Mouse (Mus musculus) forebrain, embryonic 13.5 days (tissue): ENCODE measurements around the gene Col2a1. TPM values are rescaled to one million over a fixed set of nuclear protein-coding genes. Genes with fewer than 3 reads are reported as not detected.

Experiments
- ATAC-seq: fragments of 200-750 bp; cut with Nextera tagmentation; 2 replicates; pipeline ENCODE4 v1.8.0; 2017
- H3K27ac ChIP-seq: fragments of 300-500 bp; sonication (generic); 2 replicates; pipeline ENCODE4 v1.5.1; 2015; ENCODE audit warnings: inconsistent platforms, mild to moderate bottlenecking, moderate library complexity
- H3K27me3 ChIP-seq: fragments of 300-500 bp; sonication (generic); 2 replicates; pipeline ENCODE4 v1.6.1; 2015; ENCODE audit warnings: mild to moderate bottlenecking, inconsistent platforms
- H3K36me3 ChIP-seq: fragments of 300-500 bp; sonication (generic); 2 replicates; pipeline ENCODE4 v1.6.1; 2015; ENCODE audit warnings: mild to moderate bottlenecking, inconsistent platforms; ENCODE audit not compliant: poor library complexity, severe bottlenecking
- H3K4me1 ChIP-seq: fragments of 300-500 bp; sonication (generic); 2 replicates; pipeline ENCODE4 v1.6.1; 2015; ENCODE audit warnings: inconsistent platforms
- H3K4me2 ChIP-seq: fragments of 300-500 bp; sonication (generic); 2 replicates; pipeline ENCODE4 v1.6.1; 2015; ENCODE audit warnings: inconsistent platforms, mild to moderate bottlenecking, moderate library complexity
- H3K4me3 ChIP-seq: fragments of 300-500 bp; sonication (generic); 2 replicates; pipeline ENCODE4 v1.5.1; 2015; ENCODE audit warnings: mild to moderate bottlenecking, inconsistent platforms
- H3K9ac ChIP-seq: fragments of 300-500 bp; sonication (generic); 2 replicates; pipeline ENCODE4 v1.6.1; 2015; ENCODE audit warnings: mild to moderate bottlenecking, inconsistent platforms
- H3K9me3 ChIP-seq: fragments of 300-500 bp; sonication (generic); replicated peaks from 2 replicates; pipeline ENCODE4 v1.6.1; 2016; ENCODE audit warnings: inconsistent platforms
- WGBS: fragments of 180-500 bp; shearing (Covaris S2); methylation state at CpG from one replicate; pipeline ENCODE4 v1.1.7; 2015; 5-methylcytosine and 5-hydroxymethylcytosine counted together
- polyA plus RNA-seq: library from polyadenylated mRNA; unstranded; fragments of >200 nt; fragmentation: Nextera tagmentation; extraction: Ambion mirVana; gene quantifications from 2 replicates; pipeline ENCODE4 v1.2.1, GENCODE M21; 2015

Gene Col2a1
- polyA plus RNA-seq, 1 experiment from 2014 or later, result 31.8 TPM

GRCm38 (mm10) chr15:97952889-97953189, 51.7 kb downstream of the Col2a1 start:
- ATAC-seq, result 0 out of 2 replicates have a peak, but pooled peaks have one; percentile 38
- peaks cover 7% of the 10 kb centered on the region; the same call in 1 of the 2 replicates for H3K27me3 ChIP-seq
- WGBS, result 59% methylated on average over 4 of the region's 4 CpGs

GRCm38 (mm10) chr15:97952137-97952888, 52.2 kb downstream of the Col2a1 start:
- peak; percentile 77 for ATAC-seq
- Histone ChIP-seq H3K27ac (no peak overlapping the region), H3K4me3 (no peak overlapping the region), H3K36me3 (no peaks in the 10 kb centered on the region), H3K4me1 (peaks cover 11% of the 10 kb centered on the region; the same call in 1 of the 2 replicates), H3K9me3 (no peaks in the 10 kb centered on the region), H3K27me3 (peaks cover 7% of the 10 kb centered on the region; the same call in 1 of the 2 replicates), H3K4me2 (0 out of 2 replicates have a peak overlapping the region, but pooled peaks have one; percentile 24), H3K9ac (peak overlapping the region; percentile 26; the same call in 1 of the 2 replicates)
- 16% methylated on average over 16 of the region's 16 CpGs for WGBS

More at GRCm38 (mm10) chr15:97952889-97953189, 51.7 kb downstream of the Col2a1 start:
- Histone ChIP-seq H3K27ac (no peak overlapping the region), H3K9ac (peak overlapping the region; percentile 26; the same call in 1 of the 2 replicates), H3K4me3 (no peak overlapping the region), H3K36me3 (no peaks in the 10 kb centered on the region), H3K9me3 (no peaks in the 10 kb centered on the region), H3K4me2 (no peak overlapping the region), H3K4me1 (peaks cover 11% of the 10 kb centered on the region; the same call in 1 of the 2 replicates)

- 80% methylated on average over 7 of the region's 7 CpGs for WGBS
- H3K27ac ChIP-seq, result no peak overlapping the region
- H3K4me2 ChIP-seq, result no peak overlapping the region
- peaks cover 5% of the 10 kb centered on the region; the same call in 1 of the 2 replicates for H3K4me1 ChIP-seq
- H3K36me3 ChIP-seq, result no peaks in the 10 kb centered on the region
- no peak overlapping the region for H3K4me3 ChIP-seq
- peaks cover 7% of the 10 kb centered on the region; the same call in 1 of the 2 replicates for H3K27me3 ChIP-seq
- H3K9ac ChIP-seq, result no peak overlapping the region
- ATAC-seq, result no peak
- no peaks in the 10 kb centered on the region for H3K9me3 ChIP-seq
These were observed 54.3 kb downstream of the Col2a1 start for GRCm38 (mm10) chr15:97950240-97950639.

- no peaks in the 10 kb centered on the region for H3K9me3 ChIP-seq
- no peak overlapping the region for H3K4me3 ChIP-seq
- H3K36me3 ChIP-seq, result no peaks in the 10 kb centered on the region
- WGBS, result 72% methylated on average over 3 of the region's 3 CpGs
- no peak for ATAC-seq
- H3K4me2 ChIP-seq, result no peak overlapping the region
- peaks cover 5% of the 10 kb centered on the region; the same call in 1 of the 2 replicates for H3K4me1 ChIP-seq
- no peak overlapping the region for H3K9ac ChIP-seq
- no peak overlapping the region for H3K27ac ChIP-seq
- peaks cover 7% of the 10 kb centered on the region; the same call in 1 of the 2 replicates for H3K27me3 ChIP-seq
These were observed 54.8 kb downstream of the Col2a1 start for GRCm38 (mm10) chr15:97949706-97950105.

DNA sequence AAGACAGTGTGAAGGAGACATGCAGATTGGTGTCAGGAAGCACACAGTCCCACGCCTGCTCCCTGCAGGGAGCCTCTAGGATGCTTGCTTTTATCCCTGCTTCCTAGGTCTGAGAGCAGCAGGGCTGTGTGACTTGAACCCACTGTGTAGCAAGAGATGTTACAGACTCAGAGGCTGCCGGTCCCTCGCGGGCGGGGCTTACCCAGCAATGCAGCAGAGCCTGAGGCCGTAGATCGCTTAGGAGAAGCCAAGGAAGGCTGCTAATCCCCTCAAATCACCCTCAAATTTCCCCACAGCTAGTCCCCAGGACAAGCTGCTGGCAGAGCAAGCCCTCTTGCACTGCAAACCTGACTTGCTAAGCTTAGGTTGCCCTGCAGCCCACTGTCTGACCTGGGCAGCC, 55.8 kb downstream of the Col2a1 start:
- WGBS, result 30% methylated on average over 7 of the region's 7 CpGs

DNA sequence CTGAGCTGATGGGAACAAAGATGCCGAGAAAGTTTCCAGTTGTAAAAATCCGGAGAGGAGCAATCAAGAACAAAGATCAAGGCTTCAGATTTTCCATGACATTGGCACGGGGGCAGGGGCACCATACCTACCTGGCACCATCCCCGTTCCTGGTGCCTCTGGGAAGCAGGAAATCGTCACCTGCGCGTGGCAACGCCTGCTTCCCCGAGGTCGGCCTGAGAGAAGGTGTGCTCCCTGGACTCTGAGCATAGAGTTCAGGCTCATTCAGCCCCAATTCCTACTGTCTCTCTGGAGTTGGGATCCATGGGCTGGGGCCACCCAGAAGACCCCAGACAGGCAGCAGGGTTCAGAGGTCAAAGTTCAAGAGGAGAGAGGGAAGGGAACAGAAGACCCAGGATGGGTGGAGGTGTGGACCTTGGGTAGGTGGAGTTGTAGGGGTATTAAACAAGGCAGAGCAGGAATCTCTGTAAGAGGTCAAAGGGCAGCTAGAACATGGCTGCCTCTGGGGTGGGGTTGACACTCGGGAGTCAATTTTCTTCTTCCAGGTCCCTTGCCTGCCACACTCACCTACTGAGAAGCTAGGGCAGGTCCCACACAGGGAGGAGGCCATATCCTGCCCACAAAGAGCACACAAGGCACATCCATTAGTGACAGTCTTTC, 58.7 kb downstream of the Col2a1 start:
- Histone ChIP-seq H3K27me3 (no peaks in the 10 kb centered on the region), H3K4me3 (no peak overlapping the region), H3K4me2 (no peak overlapping the region), H3K4me1 (no peaks in the 10 kb centered on the region), H3K9ac (no peak overlapping the region), H3K9me3 (no peaks in the 10 kb centered on the region), H3K27ac (no peak overlapping the region), H3K36me3 (no peaks in the 10 kb centered on the region)
- ATAC-seq, result no peak
- WGBS, result 84% methylated on average over 11 of the region's 11 CpGs

More for the DNA sequence above, 55.8 kb downstream of the Col2a1 start:
- no peak for ATAC-seq
- Histone ChIP-seq H3K27me3 (peaks cover 7% of the 10 kb centered on the region; the same call in 1 of the 2 replicates), H3K4me1 (peaks cover 5% of the 10 kb centered on the region; the same call in 1 of the 2 replicates), H3K27ac (no peak overlapping the region), H3K4me2 (no peak overlapping the region), H3K9ac (no peak overlapping the region), H3K9me3 (no peaks in the 10 kb centered on the region), H3K4me3 (no peak overlapping the region), H3K36me3 (no peaks in the 10 kb centered on the region)

DNA sequence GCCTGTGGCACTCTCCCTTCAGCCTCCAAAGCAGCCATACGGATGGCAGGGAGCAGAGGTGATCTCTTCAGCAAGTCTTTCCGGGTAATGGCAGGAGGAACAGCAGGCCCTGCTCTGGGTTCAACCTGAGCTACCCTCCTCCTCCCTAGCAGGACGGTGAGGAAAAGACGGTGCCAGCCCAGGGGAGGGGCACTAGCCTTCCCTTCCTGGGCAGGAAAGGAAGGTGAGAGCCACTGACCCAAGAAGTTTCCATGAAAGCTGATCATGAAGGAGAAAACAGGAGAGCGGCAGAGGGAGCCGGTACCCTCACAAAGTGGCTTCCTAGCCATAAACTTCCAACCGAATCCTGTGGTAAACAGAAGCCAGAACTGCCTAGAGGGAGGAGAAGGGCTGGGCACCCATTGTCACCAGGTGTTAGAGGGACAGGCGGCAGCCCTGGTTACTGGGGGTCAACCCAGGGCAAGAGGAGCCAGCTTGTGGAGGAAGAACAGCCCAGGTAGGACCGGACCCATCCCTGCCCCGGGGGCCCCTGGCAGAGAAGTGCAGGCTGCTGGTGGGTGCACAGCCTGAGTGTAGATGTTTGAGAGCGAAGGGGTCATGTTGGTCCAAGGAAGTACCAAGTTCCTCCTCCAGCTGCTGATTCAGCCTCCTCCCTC, 59.4 kb downstream of the Col2a1 start:
- no peak overlapping the region for H3K9ac ChIP-seq
- ATAC-seq, result no peak
- no peak overlapping the region for H3K4me3 ChIP-seq
- 86% methylated on average over 11 of the region's 11 CpGs for WGBS
- H3K4me2 ChIP-seq, result no peak overlapping the region
- no peaks in the 10 kb centered on the region for H3K9me3 ChIP-seq
- H3K27me3 ChIP-seq, result no peaks in the 10 kb centered on the region
- H3K27ac ChIP-seq, result no peak overlapping the region
- H3K4me1 ChIP-seq, result no peaks in the 10 kb centered on the region
- no peaks in the 10 kb centered on the region for H3K36me3 ChIP-seq

DNA sequence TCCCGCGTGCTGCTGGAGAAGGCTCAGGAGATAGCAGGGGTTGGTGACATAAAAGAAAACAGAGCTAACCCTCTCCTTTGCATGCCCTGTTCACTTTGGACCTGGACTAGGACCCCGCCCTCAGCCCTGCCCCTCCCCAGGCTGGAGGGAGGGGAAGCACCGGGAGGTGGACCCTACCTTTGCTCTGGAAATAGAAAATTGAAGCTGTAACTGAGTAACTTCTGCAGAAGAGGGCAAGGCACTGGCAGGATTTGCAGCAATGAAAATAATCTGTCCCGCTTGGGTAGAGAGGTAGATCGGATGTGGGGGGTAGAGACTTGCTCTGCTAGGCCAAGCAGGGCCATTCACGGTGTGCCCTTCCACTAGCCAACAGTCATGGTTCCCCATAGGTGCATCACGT, 61.1 kb downstream of the Col2a1 start:
- Histone ChIP-seq H3K27me3 (no peaks in the 10 kb centered on the region), H3K4me2 (no peak overlapping the region), H3K27ac (no peak overlapping the region), H3K4me1 (no peaks in the 10 kb centered on the region), H3K36me3 (no peaks in the 10 kb centered on the region), H3K4me3 (no peak overlapping the region), H3K9ac (no peak overlapping the region), H3K9me3 (no peaks in the 10 kb centered on the region)
- no peak for ATAC-seq
- 94% methylated on average over 8 of the region's 8 CpGs for WGBS

GRCm38 (mm10) chr15:97942538-97942937, 62.0 kb downstream of the Col2a1 start:
- no peak for ATAC-seq
- Histone ChIP-seq H3K9me3 (no peaks in the 10 kb centered on the region), H3K27me3 (no peaks in the 10 kb centered on the region), H3K4me1 (no peaks in the 10 kb centered on the region), H3K36me3 (no peaks in the 10 kb centered on the region), H3K4me2 (no peak overlapping the region), H3K4me3 (no peak overlapping the region), H3K9ac (no peak overlapping the region), H3K27ac (no peak overlapping the region)
- 89% methylated on average over 8 of the region's 8 CpGs for WGBS

GRCm38 (mm10) chr15:97941306-97941705, 63.2 kb downstream of the Col2a1 start:
- WGBS, result 81% methylated on average over 2 of the region's 2 CpGs

DNA sequence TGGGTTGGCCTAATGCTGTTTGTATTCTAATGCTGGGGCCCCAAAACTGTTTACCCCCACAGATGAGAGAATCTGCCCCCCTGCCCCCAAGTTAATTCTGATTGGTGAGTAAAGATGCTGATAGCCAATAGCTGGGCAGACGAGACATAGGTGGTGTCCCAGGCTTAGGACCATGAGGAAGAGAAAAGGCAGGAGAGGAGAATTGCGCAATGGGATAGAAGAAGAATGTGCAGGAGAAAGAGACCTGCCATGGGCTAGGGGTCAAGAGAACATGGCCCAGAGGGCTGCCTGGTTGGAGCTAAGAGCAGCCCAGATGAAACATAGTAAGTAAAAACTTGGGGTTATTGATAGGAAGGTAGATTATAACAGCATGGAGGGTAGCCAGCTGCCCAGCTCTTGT, 64.4 kb downstream of the Col2a1 start:
- H3K27ac ChIP-seq, result no peak overlapping the region
- 94% methylated on average over 2 of the region's 2 CpGs for WGBS
- no peaks in the 10 kb centered on the region for H3K27me3 ChIP-seq
- no peak overlapping the region for H3K4me3 ChIP-seq
- H3K9me3 ChIP-seq, result no peaks in the 10 kb centered on the region
- H3K4me1 ChIP-seq, result no peaks in the 10 kb centered on the region
- no peak overlapping the region for H3K4me2 ChIP-seq
- H3K36me3 ChIP-seq, result no peaks in the 10 kb centered on the region
- no peak overlapping the region for H3K9ac ChIP-seq
- no peak for ATAC-seq

More at GRCm38 (mm10) chr15:97941306-97941705, 63.2 kb downstream of the Col2a1 start:
- no peak for ATAC-seq
- Histone ChIP-seq H3K4me2 (no peak overlapping the region), H3K27me3 (no peaks in the 10 kb centered on the region), H3K27ac (no peak overlapping the region), H3K4me1 (no peaks in the 10 kb centered on the region), H3K9ac (no peak overlapping the region), H3K36me3 (no peaks in the 10 kb centered on the region), H3K4me3 (no peak overlapping the region), H3K9me3 (no peaks in the 10 kb centered on the region)

GRCm38 (mm10) chr15:97938580-97938979, 65.9 kb downstream of the Col2a1 start:
- H3K27me3 ChIP-seq, result no peaks in the 10 kb centered on the region
- H3K9me3 ChIP-seq, result no peaks in the 10 kb centered on the region
- no peak overlapping the region for H3K4me2 ChIP-seq
- no peak for ATAC-seq
- no peaks in the 10 kb centered on the region for H3K4me1 ChIP-seq
- no peak overlapping the region for H3K4me3 ChIP-seq
- no peak overlapping the region for H3K27ac ChIP-seq
- no peaks in the 10 kb centered on the region for H3K36me3 ChIP-seq
- H3K9ac ChIP-seq, result no peak overlapping the region
- 61% methylated on average over 6 of the region's 6 CpGs for WGBS
